Mouse (Mus musculus) midbrain, embryonic 16.5 days (tissue): ENCODE data around the gene Gpr85. TPM values are rescaled to one million over a fixed set of nuclear protein-coding genes. Genes with fewer than 3 reads are reported as not detected.
A peak's percentile ranks its signal among the peaks of the same experiment; 100 is the strongest.
"Not testable (repeated sequence)": the region's sequence is repeated elsewhere in the genome, so short reads cannot be mapped to it uniquely, and the experiment has no call there.

Experiments
- ATAC-seq: fragments of 200-750 bp; cut with Nextera tagmentation; 2 replicates; pipeline ENCODE4 v1.8.0; 2017; ENCODE audit warnings: moderate TSS enrichment
- H3K27ac ChIP-seq: fragments of 300-500 bp; sonication (generic); 2 replicates; pipeline ENCODE4 v1.5.1; 2014; ENCODE audit warnings: mild to moderate bottlenecking, low read length, mixed read lengths
- H3K27me3 ChIP-seq: fragments of 300-500 bp; sonication (generic); 2 replicates; pipeline ENCODE4 v1.6.1; 2014; ENCODE audit warnings: low read depth, low read length, mixed read lengths; ENCODE audit not compliant: control insufficient read depth, insufficient read depth
- H3K36me3 ChIP-seq: fragments of 300-500 bp; sonication (generic); 2 replicates; pipeline ENCODE4 v1.6.1; 2014; ENCODE audit warnings: mild to moderate bottlenecking, low read length, moderate library complexity, mixed read lengths; ENCODE audit not compliant: control insufficient read depth, insufficient read depth
- H3K4me1 ChIP-seq: fragments of 300-500 bp; sonication (generic); 2 replicates; pipeline ENCODE4 v1.6.1; 2014; ENCODE audit warnings: mild to moderate bottlenecking, low read length, mixed read lengths; ENCODE audit not compliant: control insufficient read depth, insufficient read depth
- H3K4me2 ChIP-seq: fragments of 300-500 bp; sonication (generic); 2 replicates; pipeline ENCODE4 v1.6.1; 2014; ENCODE audit warnings: mild to moderate bottlenecking, low read length, mixed read lengths
- H3K4me3 ChIP-seq: fragments of 300-500 bp; sonication (generic); 2 replicates; pipeline ENCODE4 v1.5.1; 2014; ENCODE audit warnings: low read depth, mild to moderate bottlenecking, low read length, moderate library complexity, mixed read lengths
- H3K9ac ChIP-seq: fragments of 300-500 bp; sonication (generic); 2 replicates; pipeline ENCODE4 v1.6.1; 2014; ENCODE audit warnings: low read depth, low read length, mixed read lengths
- H3K9me3 ChIP-seq: fragments of 300-500 bp; sonication (generic); replicated peaks from 2 replicates; pipeline ENCODE4 v1.6.1; 2014; ENCODE audit warnings: mild to moderate bottlenecking, low read length, mixed read lengths; ENCODE audit not compliant: control insufficient read depth, poor library complexity, severe bottlenecking
- WGBS: fragments of 180-500 bp; shearing (Covaris S2); extraction: QIAGEN DNeasy Blood & Tissue Kit; methylation state at CpG from one replicate; pipeline ENCODE4 v1.1.7; 2014; 5-methylcytosine and 5-hydroxymethylcytosine counted together
- polyA plus RNA-seq: library from polyadenylated mRNA; unstranded; fragments of >200 nt; fragmentation: Nextera tagmentation; extraction: Ambion mirVana; gene quantifications from 2 replicates; pipeline ENCODE4 v1.2.1, GENCODE M21; 2015

Gene Gpr85
- polyA plus RNA-seq, 1 experiment from 2014 or later, result 121 TPM

GRCm38 (mm10) chr6:13860596-13860995, 20.9 kb upstream of the Gpr85 start:
- Histone ChIP-seq H3K4me3 (no peak overlapping the region), H3K4me2 (no peak overlapping the region), H3K27ac (no peak overlapping the region), H3K36me3 (no peaks in the 10 kb centered on the region), H3K9me3 (no peaks in the 10 kb centered on the region), H3K9ac (no peak overlapping the region), H3K4me1 (no peaks in the 10 kb centered on the region), H3K27me3 (no peaks in the 10 kb centered on the region)
- ATAC-seq, result no peak
- 93% methylated on average over 1 of the region's 1 CpGs for WGBS

- Histone ChIP-seq H3K27me3 (no peaks in the 10 kb centered on the region), H3K36me3 (no peaks in the 10 kb centered on the region), H3K4me2 (no peak overlapping the region), H3K4me3 (no peak overlapping the region), H3K9me3 (no peaks in the 10 kb centered on the region), H3K9ac (no peak overlapping the region), H3K4me1 (no peaks in the 10 kb centered on the region), H3K27ac (no peak overlapping the region)
- ATAC-seq, result no peak
- WGBS, result 93% methylated on average over 6 of the region's 6 CpGs
Measured at GRCm38 (mm10) chr6:13859877-13860585, 20.3 kb upstream of the Gpr85 start.

- no peak overlapping the region for H3K9ac ChIP-seq
- H3K27ac ChIP-seq, result no peak overlapping the region
- no peak overlapping the region for H3K4me2 ChIP-seq
- WGBS, result 21% methylated on average over 10 of the region's 11 CpGs
- H3K27me3 ChIP-seq, result no peaks in the 10 kb centered on the region
- H3K4me3 ChIP-seq, result no peak overlapping the region
- no peaks in the 10 kb centered on the region for H3K4me1 ChIP-seq
- no peak for ATAC-seq
- H3K9me3 ChIP-seq, result no peaks in the 10 kb centered on the region
- no peaks in the 10 kb centered on the region for H3K36me3 ChIP-seq
Measured at GRCm38 (mm10) chr6:13854230-13854629, 14.5 kb upstream of the Gpr85 start.

- no peak for ATAC-seq
- Histone ChIP-seq H3K36me3 (no peaks in the 10 kb centered on the region), H3K9me3 (no peaks in the 10 kb centered on the region), H3K27ac (no peak overlapping the region), H3K27me3 (no peaks in the 10 kb centered on the region), H3K4me1 (no peaks in the 10 kb centered on the region), H3K4me3 (no peak overlapping the region), H3K9ac (no peak overlapping the region), H3K4me2 (no peak overlapping the region)
- WGBS, result 72% methylated on average over 4 of the region's 4 CpGs
Measured at GRCm38 (mm10) chr6:13853244-13853643, 13.5 kb upstream of the Gpr85 start.

- not testable (repeated sequence) for H3K4me3 ChIP-seq, H3K4me2 ChIP-seq, H3K4me1 ChIP-seq, H3K9me3 ChIP-seq, ATAC-seq, H3K9ac ChIP-seq, H3K27me3 ChIP-seq, H3K27ac ChIP-seq, H3K36me3 ChIP-seq
- WGBS, result 98% methylated on average over 1 of the region's 1 CpGs
Measured at GRCm38 (mm10) chr6:13846031-13846430, 6.3 kb upstream of the Gpr85 start.

GRCm38 (mm10) chr6:13838677-13839344, 931 bp downstream of the Gpr85 start:
- Histone ChIP-seq H3K9me3 (no peaks in the 10 kb centered on the region), H3K4me1 (no peaks in the 10 kb centered on the region), H3K9ac (peak overlapping the region; percentile 74), H3K4me3 (peak overlapping the region; percentile 56), H3K36me3 (no peaks in the 10 kb centered on the region), H3K4me2 (peak overlapping the region; percentile 86), H3K27me3 (no peaks in the 10 kb centered on the region), H3K27ac (peak overlapping the region; percentile 97)
- 0% methylated on average over 41 of the region's 41 CpGs for WGBS
- ATAC-seq, result peak; percentile 90

GRCm38 (mm10) chr6:13837916-13838676, 1.6 kb downstream of the Gpr85 start:
- no peaks in the 10 kb centered on the region for H3K36me3 ChIP-seq
- peak; percentile 44 for ATAC-seq
- H3K4me3 ChIP-seq, result peak overlapping the region; percentile 56
- no peaks in the 10 kb centered on the region for H3K27me3 ChIP-seq
- H3K4me1 ChIP-seq, result peaks cover 5% of the 10 kb centered on the region
- peak overlapping the region; percentile 74 for H3K9ac ChIP-seq
- peak overlapping the region; percentile 86 for H3K4me2 ChIP-seq
- H3K9me3 ChIP-seq, result no peaks in the 10 kb centered on the region
- peak overlapping the region; percentile 97 for H3K27ac ChIP-seq
- under 1% methylated on average over 19 of the region's 19 CpGs for WGBS

GRCm38 (mm10) chr6:13836967-13837570, 2.7 kb downstream of the Gpr85 start:
- no peaks in the 10 kb centered on the region for H3K27me3 ChIP-seq
- WGBS, result 47% methylated on average over 3 of the region's 3 CpGs
- H3K36me3 ChIP-seq, result no peaks in the 10 kb centered on the region
- peak overlapping the region; percentile 86 for H3K4me2 ChIP-seq
- ATAC-seq, result no peak
- H3K9me3 ChIP-seq, result no peaks in the 10 kb centered on the region
- H3K4me3 ChIP-seq, result peak overlapping the region; percentile 56
- H3K27ac ChIP-seq, result peak overlapping the region; percentile 97
- H3K4me1 ChIP-seq, result peaks cover 14% of the 10 kb centered on the region
- H3K9ac ChIP-seq, result peak overlapping the region; percentile 74
